Mouse (Mus musculus): ENCODE measurements around the gene Adam33. TPM values are rescaled to one million over a fixed set of nuclear protein-coding genes. Genes with fewer than 3 reads are reported as not detected.
"Not testable (repeated sequence)": the region's sequence is repeated elsewhere in the genome, so short reads cannot be mapped to it uniquely, and the experiment has no call there.

Adam33 gene
- polyA plus RNA-seq, 1 experiment, result 287 TPM

- no peak for DNase-seq (ENCODE audit: low spot score)
These were observed 7.4 kb downstream of the Adam33 start for GRCm38 (mm10) chr2:131056191-131056590.

- DNase-seq (ENCODE audit: low spot score), result no peak
These were observed 8.0 kb downstream of the Adam33 start for GRCm38 (mm10) chr2:131055631-131056030.

GRCm38 (mm10) chr2:131054646-131055264, 8.9 kb downstream of the Adam33 start:
- DNase-seq (ENCODE audit: low spot score), result no peak

GRCm38 (mm10) chr2:131053851-131054645, 9.6 kb downstream of the Adam33 start:
- DNase-seq (ENCODE audit: low spot score), result no peak

GRCm38 (mm10) chr2:131052862-131053418, 10.7 kb downstream of the Adam33 start:
- DNase-seq (ENCODE audit: low spot score), result no peak

GRCm38 (mm10) chr2:131052043-131052442, 11.6 kb downstream of the Adam33 start:
- no peak for DNase-seq (ENCODE audit: low spot score)

- no peak for DNase-seq (ENCODE audit: low spot score)
These were observed 17.6 kb downstream of the Adam33 start for GRCm38 (mm10) chr2:131046025-131046424.

- no peak for DNase-seq (ENCODE audit: low spot score)
These were observed 18.5 kb downstream of the Adam33 start for GRCm38 (mm10) chr2:131044989-131045720.

- DNase-seq (ENCODE audit: low spot score), result no peak
These were observed 19.2 kb downstream of the Adam33 start for GRCm38 (mm10) chr2:131044354-131044852.

GRCm38 (mm10) chr2:131042988-131043387, 20.6 kb downstream of the Adam33 start, which contains the start of gene Gfra4:
TSS of gene Gfra4 (minus strand) at chr2:131043088.
- no peak for DNase-seq (ENCODE audit: low spot score)

GRCm38 (mm10) chr2:131040854-131041825, 22.5 kb downstream of the Adam33 start:
- DNase-seq (ENCODE audit: low spot score), result no peak

- no peak for DNase-seq (ENCODE audit: low spot score)
These were observed 24.9 kb downstream of the Adam33 start for GRCm38 (mm10) chr2:131038675-131039074.

GRCm38 (mm10) chr2:131038197-131038596, 25.4 kb downstream of the Adam33 start:
- DNase-seq (ENCODE audit: low spot score), result no peak

GRCm38 (mm10) chr2:131037226-131037990, 26.2 kb downstream of the Adam33 start:
- no peak for DNase-seq (ENCODE audit: low spot score)

GRCm38 (mm10) chr2:131036757-131037156, 26.9 kb downstream of the Adam33 start:
- DNase-seq (ENCODE audit: low spot score), result no peak

- no peak for DNase-seq (ENCODE audit: low spot score)
These were observed 27.3 kb downstream of the Adam33 start for GRCm38 (mm10) chr2:131036343-131036742.

- DNase-seq (ENCODE audit: low spot score), result not testable (repeated sequence)
These were observed 32.2 kb downstream of the Adam33 start for GRCm38 (mm10) chr2:131031406-131031805.

GRCm38 (mm10) chr2:131030998-131031397, 32.6 kb downstream of the Adam33 start:
- DNase-seq (ENCODE audit: low spot score), result no peak

- DNase-seq (ENCODE audit: low spot score), result no peak
These were observed 33.1 kb downstream of the Adam33 start for GRCm38 (mm10) chr2:131030561-131030960.

Measured in urinary bladder, adult 2 months (tissue).